ENCODE assay signal across 19 mouse cellular contexts in the genomic region with DNA sequence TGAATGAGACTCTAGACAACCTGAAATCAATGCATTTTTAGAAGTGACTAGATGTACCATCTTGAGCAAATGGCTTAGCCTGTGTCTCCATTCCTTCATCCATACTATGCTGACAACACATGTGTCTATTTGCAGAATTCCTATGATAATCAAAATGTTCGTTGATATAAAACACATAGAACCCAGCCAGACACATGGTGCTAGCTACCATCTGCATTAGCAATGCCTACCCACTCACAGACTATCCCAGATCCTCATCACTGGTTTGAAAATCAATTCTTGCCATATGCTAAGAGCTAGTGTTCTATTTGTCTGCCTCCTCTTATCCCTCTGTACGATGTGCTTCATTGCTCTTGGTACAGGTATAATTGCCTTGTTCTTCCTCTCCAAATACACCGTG.
"Had no signal": no experiment of that assay in that cellular context is flagged by ENCODE, and none has a peak within 500 bp of the region (broad histone marks: within the 10 kb centered on the region; RNA-seq: fewer than 3 reads in every experiment).

No protein-coding gene starts in this region.

- H3K27ac ChIP-seq: intestine, embryonic 15.5 days; kidney, embryonic 15.5 days; left cerebral cortex, adult 2 months; liver, embryonic 13.5 days; midbrain, embryonic 15.5 days; neural tube, embryonic 13.5 days; stomach, embryonic 15.5 days had no signal

- H3K36me3 ChIP-seq: intestine, embryonic 15.5 days; kidney, embryonic 15.5 days; liver, embryonic 13.5 days; midbrain, embryonic 15.5 days; neural tube, embryonic 13.5 days; stomach, embryonic 15.5 days had no signal

- H3K9me3 ChIP-seq: intestine, embryonic 15.5 days; kidney, embryonic 15.5 days; liver, embryonic 13.5 days; midbrain, embryonic 15.5 days; neural tube, embryonic 13.5 days; stomach, embryonic 15.5 days had no signal

- DNase-seq: kidney, adult 11 months; kidney, adult 8-10 months; kidney, postnatal 10 days; kidney, postnatal 36 days; liver, embryonic 13.5 days; lung, adult 2 months; lung, postnatal 14 days; lung, postnatal 4 days; retina, postnatal 1 day; right cerebral cortex, postnatal 25 days; spleen, adult 18-20 months; thymus, adult 18-20 months; thymus, postnatal 36 days had no signal

- H3K27me3 ChIP-seq: intestine, embryonic 15.5 days; kidney, embryonic 15.5 days; liver, embryonic 13.5 days; midbrain, embryonic 15.5 days; neural tube, embryonic 13.5 days; stomach, embryonic 15.5 days had no signal

- H3K4me3 ChIP-seq: intestine, embryonic 15.5 days; kidney, embryonic 15.5 days; left cerebral cortex, adult 2 months; liver, embryonic 13.5 days; midbrain, embryonic 15.5 days; neural tube, embryonic 13.5 days; stomach, embryonic 15.5 days had no signal

- H3K4me1 ChIP-seq: intestine, embryonic 15.5 days; kidney, embryonic 15.5 days; liver, embryonic 13.5 days; midbrain, embryonic 15.5 days; neural tube, embryonic 13.5 days; stomach, embryonic 15.5 days had no signal
